Mouse (Mus musculus) left cerebral cortex, adult 18-20 months (tissue): Measurements from ENCODE around the gene Il1r2. TPM values are rescaled to one million over a fixed set of nuclear protein-coding genes. Genes with fewer than 3 reads are reported as not detected.
A peak's percentile ranks its signal among the peaks of the same experiment; 100 is the strongest.

Experiments
- DNase-seq, 2 experiments: peaks; one replicate each; pipeline ENCODE4 v3.0.0; 2021 to 2022; ENCODE audit warnings: low spot score in 2 of 2, mixed read lengths in 1 of 2
- total RNA-seq, 2 experiments: library from RNA; stranded (reverse); gene quantifications; 2 replicates each; pipeline ENCODE4 v1.2.3; 2021

Gene Il1r2
- total RNA-seq, 2 experiments from 2014 or later: 0.46 TPM; not detected in 1

GRCm38 (mm10) chr1:40128481-40128880 is 54.6 kb downstream of the Il1r2 start:
- DNase-seq: no peak

DNA sequence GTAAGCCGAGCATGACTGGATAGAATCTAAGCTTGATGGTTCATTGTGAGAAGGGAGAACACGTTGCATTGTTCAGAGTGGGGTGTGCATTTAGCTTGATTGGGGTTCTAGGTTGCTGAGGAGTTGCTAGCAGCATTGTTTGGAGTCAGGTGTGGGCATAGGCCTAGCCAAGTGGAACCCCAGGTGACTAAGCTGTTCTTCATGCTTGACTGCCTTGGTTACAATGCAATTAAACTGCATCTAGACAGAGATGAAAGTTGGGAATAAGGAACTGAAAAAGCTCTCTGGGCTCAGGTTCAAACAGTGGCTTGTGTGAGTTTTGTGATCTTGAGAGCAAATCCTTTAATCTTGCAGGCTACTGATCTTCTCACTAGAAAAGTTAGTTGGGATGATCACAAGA is 55.4 kb downstream of the Il1r2 start:
- no peak for DNase-seq

DNA sequence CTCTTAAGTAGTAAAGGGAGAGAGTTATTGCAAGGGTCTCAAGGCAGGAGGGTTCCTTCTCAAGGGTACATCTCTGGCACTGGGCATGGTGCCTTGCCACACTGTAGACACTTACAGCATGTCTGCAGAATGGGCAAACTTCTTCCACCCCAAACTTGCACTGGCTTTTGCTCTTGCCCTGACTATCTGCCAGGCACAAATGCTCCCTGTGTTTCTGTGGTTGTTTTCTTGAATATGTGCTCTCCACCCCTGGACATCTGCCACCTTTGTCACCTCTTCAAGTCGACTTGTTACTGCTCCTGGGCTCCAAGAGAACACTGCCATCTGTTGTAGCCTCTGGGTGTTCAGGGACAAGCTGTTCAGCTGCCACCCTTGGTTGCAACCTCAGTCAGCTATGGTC is 57.8 kb downstream of the Il1r2 start:
- DNase-seq: no peak

GRCm38 (mm10) chr1:40132721-40133120 is 58.8 kb downstream of the Il1r2 start:
- no peak for DNase-seq

DNA sequence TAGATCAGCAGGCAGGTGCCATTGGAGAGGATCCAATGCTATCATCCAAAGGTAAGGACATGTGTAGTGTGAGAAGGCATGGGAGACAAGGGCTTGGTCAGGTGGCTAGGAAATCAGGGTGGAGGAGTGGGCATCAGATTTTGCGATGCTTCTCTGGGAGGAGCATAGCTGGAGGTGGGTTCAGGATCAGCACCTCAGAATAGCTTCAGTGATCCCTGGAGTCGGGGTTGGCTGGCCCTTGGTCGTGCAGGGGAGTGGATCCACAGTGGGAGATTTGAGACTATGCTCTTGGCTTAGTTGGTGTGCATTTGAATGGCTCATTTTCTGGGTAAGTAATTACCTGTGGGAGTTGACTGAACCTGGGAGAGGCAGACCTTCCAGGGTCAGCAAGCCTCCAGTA is 59.7 kb downstream of the Il1r2 start:
- no peak for DNase-seq

GRCm38 (mm10) chr1:40139798-40140532 is 66.1 kb downstream of the Il1r2 start:
- peak; percentile 74 to 82 for DNase-seq

GRCm38 (mm10) chr1:40156096-40156495 is 82.2 kb downstream of the Il1r2 start:
- DNase-seq: no peak

GRCm38 (mm10) chr1:40163329-40163917 is 89.5 kb downstream of the Il1r2 start:
- no peak for DNase-seq

DNA sequence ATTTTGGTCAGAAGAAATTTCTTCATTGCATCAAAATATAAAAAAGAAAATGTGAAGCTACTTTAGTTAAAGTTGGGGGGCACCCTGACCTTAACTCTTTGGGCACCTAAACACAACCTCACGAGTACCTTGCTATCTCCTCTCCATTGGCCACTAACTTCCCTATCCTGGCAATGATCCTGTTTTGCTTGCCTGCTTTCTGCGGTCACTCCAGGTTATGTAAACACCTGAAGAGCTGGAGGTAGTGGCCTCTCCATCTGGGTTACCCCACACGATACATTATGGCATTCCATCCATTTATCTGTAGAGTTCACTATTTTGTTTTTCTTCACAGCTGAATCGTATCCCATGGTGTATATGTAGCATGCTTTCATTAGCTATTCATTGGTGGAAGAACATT is 90.5 kb downstream of the Il1r2 start:
- no peak for DNase-seq

- no peak for DNase-seq
These were observed 93.7 kb downstream of the Il1r2 start for GRCm38 (mm10) chr1:40167585-40167984.

- peak; percentile 29 to 50 for DNase-seq
These were observed 98.0 kb downstream of the Il1r2 start for GRCm38 (mm10) chr1:40171878-40172277.

- DNase-seq: no peak
These were observed 100.3 kb downstream of the Il1r2 start for GRCm38 (mm10) chr1:40174146-40174545.

Other genes starting within 250 kb of the Il1r2 start
- gene Map4k4, start 173.2 kb upstream of the Il1r2 start, total RNA-seq: 10 to 100 TPM; 87.1 to 95.0 TPM
- 1 to 10 TPM; 2.0 to 2.8 TPM for gene Il1r1, start 151.0 kb downstream of the Il1r2 start, total RNA-seq